Mouse (Mus musculus) adrenal gland, postnatal 36 days (tissue): ENCODE measurements around the gene 1810055G02Rik. TPM values are rescaled to one million over a fixed set of nuclear protein-coding genes. Genes with fewer than 3 reads are reported as not detected.

ENCODE experiments used
- DNase-seq, 2 experiments: peaks; one replicate each; pipeline ENCODE4 v3.0.0; 2021; ENCODE audit warnings: mixed read lengths in 1 of 2
- total RNA-seq, 2 experiments: library from RNA; stranded (reverse); gene quantifications; 2 replicates each; pipeline ENCODE4 v1.2.3; 2021

1810055G02Rik gene
- total RNA-seq, 2 experiments from 2014 or later, result 28.1 to 43.2 TPM

DNA sequence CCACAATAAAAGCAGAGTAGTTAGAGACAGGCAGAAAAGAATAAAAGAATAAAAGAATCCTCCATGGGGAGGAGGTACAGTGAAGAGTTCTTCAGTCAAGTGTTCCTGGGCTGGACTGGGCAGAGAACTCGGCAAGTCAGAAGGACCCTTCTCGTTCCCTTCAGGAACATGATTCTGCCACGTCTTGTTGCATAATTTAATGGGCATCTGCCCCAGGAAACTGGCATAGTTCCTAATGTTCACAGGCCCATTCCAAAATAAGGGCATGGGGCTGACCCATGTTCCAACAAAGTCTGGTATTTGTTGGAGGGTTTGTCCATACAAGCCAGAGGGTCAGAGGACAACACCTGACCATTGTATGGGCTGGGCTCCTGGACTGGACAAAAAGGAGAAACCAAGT is 13.1 kb upstream of the 1810055G02Rik start:
- DNase-seq, result peak in 1 of 2 experiments; percentile 30

DNA sequence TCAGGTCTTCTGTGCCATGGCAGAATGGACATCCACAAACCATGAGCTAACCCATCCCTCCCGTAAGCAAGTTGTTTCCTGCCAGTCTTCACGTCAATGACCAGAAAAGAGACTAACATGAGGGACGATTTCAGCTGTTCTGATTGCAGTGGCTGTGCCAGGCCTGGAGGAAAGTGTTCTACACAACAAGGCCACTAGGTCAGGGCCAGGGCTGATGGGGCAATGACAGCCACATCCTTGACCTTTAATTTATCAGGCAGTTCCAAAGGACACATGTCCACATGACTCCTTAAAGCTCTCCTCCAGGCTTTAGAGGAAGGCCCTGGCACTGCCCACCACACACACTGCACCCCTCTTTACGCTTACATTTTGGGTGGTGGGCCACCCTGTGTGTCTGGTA is 12.6 kb upstream of the 1810055G02Rik start:
- peak; percentile 85 to 91 for DNase-seq

DNA sequence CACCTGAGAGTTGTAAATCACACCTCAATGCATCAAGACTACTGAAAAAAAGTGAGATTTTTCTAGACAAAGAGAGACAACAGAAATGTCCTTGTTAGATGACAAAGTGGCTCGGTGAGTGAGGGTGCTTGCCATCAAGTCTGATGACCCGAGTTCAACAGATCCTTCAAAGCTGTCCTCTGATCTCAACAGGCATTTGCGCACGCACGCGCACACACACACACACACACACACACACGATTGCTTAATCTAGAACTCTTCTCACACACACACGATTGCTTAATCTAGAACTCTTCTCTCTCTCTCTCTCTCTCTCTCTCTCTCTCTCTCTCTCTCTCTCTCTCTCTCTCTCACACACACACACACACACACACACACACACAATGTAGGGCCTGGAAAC is 12.1 kb upstream of the 1810055G02Rik start:
- DNase-seq, result peak in 1 of 2 experiments; percentile 28

DNA sequence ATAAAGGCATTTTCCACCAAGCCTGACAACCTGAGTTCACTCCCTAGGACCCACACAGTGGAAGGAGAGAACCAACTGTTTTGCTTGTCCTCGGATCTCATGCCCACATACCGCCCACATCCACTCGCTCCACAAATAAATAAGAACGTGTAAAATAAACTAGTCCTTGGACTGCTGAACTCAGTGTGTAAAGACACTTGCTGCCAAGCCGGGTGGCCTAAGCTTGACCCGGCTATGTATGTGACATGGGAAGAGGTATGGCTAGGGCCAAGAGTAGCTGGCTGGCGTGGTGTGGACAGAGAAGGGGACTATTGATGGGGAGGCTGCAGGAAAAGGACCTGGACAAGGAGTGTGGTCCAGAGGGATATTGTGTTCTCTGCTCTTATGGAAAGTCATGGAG is 10.1 kb upstream of the 1810055G02Rik start:
- no peak for DNase-seq

DNA sequence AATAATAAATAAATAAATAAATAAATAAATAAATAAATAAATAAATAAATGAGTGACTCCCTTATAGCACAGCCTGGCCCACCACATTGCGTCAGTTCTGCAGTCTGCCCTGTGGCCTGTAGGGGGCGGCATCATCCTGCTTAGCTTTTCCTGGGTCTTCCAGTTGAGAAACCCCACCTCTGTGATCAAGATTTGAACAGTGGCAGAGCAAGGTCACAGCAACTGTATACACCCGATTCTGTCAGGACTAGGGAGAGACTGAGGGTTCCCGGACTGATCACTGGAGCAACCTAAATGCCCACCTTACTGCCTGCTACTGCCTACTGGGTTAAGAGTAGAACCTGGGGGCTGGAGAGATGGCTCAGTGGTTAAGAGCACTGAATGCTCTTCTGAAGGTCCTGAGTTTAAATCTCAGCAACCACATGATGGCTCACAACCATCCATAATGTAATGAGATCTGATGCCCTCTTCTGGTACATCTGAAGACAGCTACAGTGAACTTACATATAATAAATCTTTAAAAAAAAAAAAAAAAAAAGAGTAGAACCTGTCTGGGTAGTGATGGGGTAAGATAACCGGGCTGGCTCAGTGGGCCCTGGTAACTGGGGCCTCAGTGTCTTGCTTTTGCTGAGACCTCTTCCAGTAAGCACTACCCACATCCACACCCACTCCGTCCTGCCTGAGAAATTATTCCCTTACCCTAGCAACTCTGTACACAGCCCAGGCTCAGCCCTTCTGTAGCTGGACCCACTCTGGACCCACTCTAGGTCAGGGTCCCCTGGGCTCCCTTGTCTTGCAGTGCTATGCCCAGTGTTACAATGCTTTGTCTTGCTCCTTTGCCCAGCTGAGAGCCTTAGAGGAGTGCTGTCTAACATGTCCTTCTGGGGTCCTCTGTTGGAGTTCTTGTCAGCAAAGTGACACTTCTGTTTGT is 8.3 kb upstream of the 1810055G02Rik start:
- DNase-seq, result peak; percentile 74 to 81

DNA sequence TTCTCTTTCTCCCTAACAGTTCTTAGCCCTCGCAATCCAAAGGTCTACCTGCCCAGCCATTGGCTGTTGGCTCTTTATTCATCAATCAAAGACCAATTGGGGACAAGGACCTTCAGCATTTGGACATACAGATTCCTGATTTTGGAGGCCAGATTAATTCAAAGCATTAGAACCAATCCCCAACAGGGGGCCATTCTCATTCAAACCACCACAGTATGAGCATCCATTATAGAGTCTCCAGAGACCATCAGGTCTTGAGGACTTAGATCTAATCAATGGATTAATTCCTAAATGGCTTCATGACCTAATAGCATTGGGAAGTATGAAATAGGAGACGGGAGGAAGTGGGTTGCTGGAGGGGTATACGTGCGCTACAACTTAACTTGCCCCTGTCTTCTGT is 5.6 kb upstream of the 1810055G02Rik start:
- no peak for DNase-seq

GRCm38 (mm10) chr19:3706258-3706657 is 1.8 kb upstream of the 1810055G02Rik start:
- no peak for DNase-seq

- DNase-seq, result peak; percentile 15 to 33
Observed at GRCm38 (mm10) chr19:3707553-3707952, 540 bp upstream of the 1810055G02Rik start.

DNA sequence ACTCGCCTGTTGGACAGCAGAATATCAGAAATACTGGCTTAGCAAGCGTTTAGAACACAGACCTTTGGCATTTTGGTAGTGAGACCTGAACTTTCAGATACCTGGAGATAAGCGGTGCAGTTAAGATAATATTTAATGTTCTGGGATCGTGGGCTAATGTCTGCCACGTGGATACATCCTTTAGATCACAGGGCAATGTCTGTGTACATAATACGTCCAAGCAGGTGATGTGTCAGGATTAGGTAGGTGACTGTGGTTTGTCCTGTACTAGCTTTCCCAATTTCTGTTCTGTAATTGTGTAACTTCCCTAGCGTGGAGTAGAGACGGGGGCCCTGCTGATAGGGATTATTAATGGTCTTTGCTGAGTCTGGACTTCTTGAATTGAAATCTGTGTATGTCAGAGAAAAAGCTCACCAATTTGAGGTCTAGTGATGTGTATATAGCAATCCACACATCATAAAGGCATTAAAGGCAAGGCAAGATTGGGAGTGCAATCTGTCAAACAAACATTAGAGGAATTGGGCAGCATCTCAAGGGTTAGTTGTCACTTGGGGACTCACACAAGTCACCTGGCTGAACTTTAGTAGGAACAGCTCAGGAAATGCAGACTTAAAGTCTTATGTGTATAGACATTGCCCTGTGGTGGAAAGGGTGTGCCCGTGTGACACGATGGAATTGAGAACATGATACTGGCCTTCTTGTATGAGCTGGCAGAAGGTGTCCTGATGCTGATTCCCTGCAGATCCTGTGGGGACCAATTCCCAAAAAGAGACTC is 1.1 kb downstream of the 1810055G02Rik start:
- no peak for DNase-seq

GRCm38 (mm10) chr19:3710436-3710835 is 2.3 kb downstream of the 1810055G02Rik start:
- no peak for DNase-seq

GRCm38 (mm10) chr19:3714381-3714780 is 6.3 kb downstream of the 1810055G02Rik start:
- DNase-seq, result no peak

GRCm38 (mm10) chr19:3718481-3719361 is 10.6 kb downstream of the 1810055G02Rik start:
- peak; percentile 72 to 81 for DNase-seq

DNA sequence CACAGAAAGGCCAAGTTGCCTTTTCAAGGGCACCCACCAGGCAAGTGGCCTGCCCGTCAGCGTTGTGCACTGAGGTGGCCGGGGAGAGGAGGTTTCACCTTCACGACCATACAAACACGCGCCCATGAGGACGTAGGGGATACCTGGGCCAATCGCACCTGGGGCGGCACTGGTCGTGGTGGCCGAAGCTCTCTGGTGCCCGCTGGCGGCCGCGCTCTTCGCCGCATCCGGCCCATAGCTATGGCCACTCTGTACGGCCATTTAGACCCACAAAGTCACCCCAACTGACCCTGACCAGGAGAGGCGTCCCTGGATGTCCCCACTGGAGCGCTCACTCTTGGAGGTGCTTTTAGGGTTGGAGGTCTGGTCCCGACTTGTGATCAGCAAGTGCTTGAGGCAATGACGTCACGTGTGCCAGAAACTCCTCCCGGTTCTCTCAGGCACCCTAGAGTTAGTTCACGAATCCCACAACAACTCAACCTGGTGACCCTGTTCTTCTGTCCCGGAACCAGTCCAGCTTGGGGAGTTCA is 11.3 kb downstream of the 1810055G02Rik start:
- peak; percentile 76 to 85 for DNase-seq

GRCm38 (mm10) chr19:3723170-3723569 is 15.1 kb downstream of the 1810055G02Rik start:
- no peak for DNase-seq

- DNase-seq, result peak in 1 of 2 experiments; percentile 30
Observed at GRCm38 (mm10) chr19:3723904-3724303, 15.8 kb downstream of the 1810055G02Rik start.

GRCm38 (mm10) chr19:3724779-3725178 is 16.7 kb downstream of the 1810055G02Rik start:
- DNase-seq, result peak; percentile 71 to 79

DNA sequence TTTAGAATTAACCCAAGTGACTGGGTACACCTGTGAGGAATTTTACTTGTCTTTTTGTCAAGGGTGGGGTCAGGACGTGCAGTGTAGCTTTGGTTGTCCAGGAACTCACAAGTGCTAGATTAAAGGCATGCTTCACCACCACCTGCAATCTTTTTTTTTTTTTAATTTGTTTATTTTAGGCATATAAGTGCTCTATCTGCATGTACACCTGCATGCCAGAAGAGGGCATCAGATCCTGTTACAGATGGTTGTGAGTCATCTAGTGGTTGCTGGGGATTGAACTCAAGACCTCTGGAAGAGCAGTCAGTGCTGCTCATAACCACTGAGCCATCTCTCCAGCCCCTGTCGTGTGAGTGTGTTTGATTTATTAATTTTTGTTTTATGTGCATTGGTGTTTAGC is 20.8 kb downstream of the 1810055G02Rik start:
- DNase-seq, result no peak

GRCm38 (mm10) chr19:3730781-3731646 is 22.9 kb downstream of the 1810055G02Rik start:
- DNase-seq, result no peak

DNA sequence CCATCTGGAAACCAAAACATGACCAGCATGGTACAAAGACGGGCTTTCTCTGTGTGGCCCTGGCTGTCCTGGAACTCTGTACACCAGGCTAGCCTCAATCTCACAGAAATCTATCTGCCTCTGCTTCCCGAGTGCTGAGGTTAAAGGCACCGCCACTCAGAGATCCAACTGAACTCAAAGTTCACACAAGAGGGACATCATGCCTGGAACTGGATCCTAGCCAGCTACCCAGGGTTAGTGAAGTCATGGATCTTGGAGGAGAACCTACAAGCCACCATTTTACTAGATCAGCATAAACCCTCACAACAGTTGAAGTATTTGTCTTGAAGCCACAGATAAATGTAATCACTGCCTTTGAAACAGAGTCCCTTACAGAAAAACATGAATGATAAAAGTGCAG is 27.9 kb downstream of the 1810055G02Rik start:
- no peak for DNase-seq

DNA sequence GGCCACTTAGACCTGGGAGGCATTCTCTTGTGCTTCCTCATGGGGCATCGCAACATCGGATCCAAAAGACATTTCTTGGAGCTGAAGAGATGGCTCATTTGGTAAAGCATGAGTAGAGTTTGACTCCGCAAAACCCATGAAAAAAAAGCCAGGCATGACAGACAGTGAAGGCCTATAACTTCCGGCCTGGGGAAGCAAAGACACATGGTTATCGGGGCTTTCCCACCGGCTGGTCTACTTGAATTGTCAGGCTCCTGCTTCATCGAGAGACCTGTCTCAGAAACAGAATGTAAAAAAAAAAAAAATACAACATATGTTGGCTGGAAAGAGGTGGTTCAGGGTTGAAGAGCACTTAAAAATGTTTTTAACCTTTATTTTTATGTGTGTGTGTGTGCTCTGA is 31.6 kb downstream of the 1810055G02Rik start:
- no peak for DNase-seq

- no peak for DNase-seq
Observed at GRCm38 (mm10) chr19:3742716-3743115, 34.6 kb downstream of the 1810055G02Rik start.
